Mouse (Mus musculus): ENCODE measurements around the gene Zfp672. TPM values are rescaled to one million over a fixed set of nuclear protein-coding genes. Genes with fewer than 3 reads are reported as not detected.

Zfp672 gene
- polyA plus RNA-seq, 1 experiment from 2014 or later = 38.4 TPM

Other genes starting within 250 kb of the Zfp672 start
- gene Gm12248, start 237.2 kb downstream of the Zfp672 start, polyA plus RNA-seq (2015; fragmentation: Nextera tagmentation; extraction: Ambion mirVana) = 0.12 TPM in 1 of 2 replicates, not detected in the other
- 114 and 117 TPM in 2 replicates for gene Cnot8, start 226.2 kb downstream of the Zfp672 start, polyA plus RNA-seq (2015; fragmentation: Nextera tagmentation; extraction: Ambion mirVana)
- gene Gemin5, start 161.8 kb downstream of the Zfp672 start, polyA plus RNA-seq (2015; fragmentation: Nextera tagmentation; extraction: Ambion mirVana) = 13.6 and 17.0 TPM in 2 replicates
- gene Mrpl22, start 158.7 kb downstream of the Zfp672 start, polyA plus RNA-seq (2015; fragmentation: Nextera tagmentation; extraction: Ambion mirVana) = 104 and 108 TPM in 2 replicates
- gene Igtp, start 130.8 kb downstream of the Zfp672 start, polyA plus RNA-seq (2015; fragmentation: Nextera tagmentation; extraction: Ambion mirVana) = 1.6 and 1.7 TPM in 2 replicates
- 0.75 and 0.99 TPM in 2 replicates for gene Irgm2, start 130.7 kb downstream of the Zfp672 start, polyA plus RNA-seq (2015; fragmentation: Nextera tagmentation; extraction: Ambion mirVana)
- gene 4930438A08Rik, start 55.5 kb downstream of the Zfp672 start, polyA plus RNA-seq (2015; fragmentation: Nextera tagmentation; extraction: Ambion mirVana) = 0.08 TPM in 1 of 2 replicates, not detected in the other
- 26.7 and 27.1 TPM in 2 replicates for gene Zfp692, start 23.3 kb downstream of the Zfp672 start, polyA plus RNA-seq (2015; fragmentation: Nextera tagmentation; extraction: Ambion mirVana)
- gene Sh3bp5l, start 385 bp upstream of the Zfp672 start, polyA plus RNA-seq (2015; fragmentation: Nextera tagmentation; extraction: Ambion mirVana) = 48.5 and 49.9 TPM in 2 replicates
- gene Lypd8, start 48.7 kb upstream of the Zfp672 start, polyA plus RNA-seq (2015; fragmentation: Nextera tagmentation; extraction: Ambion mirVana) = not detected in 2 replicates
- gene 1810065E05Rik, start 90.8 kb upstream of the Zfp672 start, polyA plus RNA-seq (2015; fragmentation: Nextera tagmentation; extraction: Ambion mirVana) = not detected in 2 replicates
- gene Gm12253, start 102.2 kb upstream of the Zfp672 start, polyA plus RNA-seq (2015; fragmentation: Nextera tagmentation; extraction: Ambion mirVana) = not detected in 2 replicates
- not detected in 2 replicates for gene Lypd9, start 122.6 kb upstream of the Zfp672 start, polyA plus RNA-seq (2015; fragmentation: Nextera tagmentation; extraction: Ambion mirVana)
- not detected in 2 replicates for gene Olfr30, start 131.9 kb upstream of the Zfp672 start, polyA plus RNA-seq (2015; fragmentation: Nextera tagmentation; extraction: Ambion mirVana)
- gene Olfr332, start 162.2 kb upstream of the Zfp672 start, polyA plus RNA-seq (2015; fragmentation: Nextera tagmentation; extraction: Ambion mirVana) = not detected in 2 replicates
- gene Olfr331, start 172.2 kb upstream of the Zfp672 start, polyA plus RNA-seq (2015; fragmentation: Nextera tagmentation; extraction: Ambion mirVana) = not detected in 2 replicates
- not detected in 2 replicates for gene Olfr330, start 204.5 kb upstream of the Zfp672 start, polyA plus RNA-seq (2015; fragmentation: Nextera tagmentation; extraction: Ambion mirVana)
- gene Olfr329-ps, start 216.1 kb upstream of the Zfp672 start, polyA plus RNA-seq (2015; fragmentation: Nextera tagmentation; extraction: Ambion mirVana) = not detected in 2 replicates
- gene Olfr328, start 225.3 kb upstream of the Zfp672 start, polyA plus RNA-seq (2015; fragmentation: Nextera tagmentation; extraction: Ambion mirVana) = 0.09 TPM in 1 of 2 replicates, not detected in the other
- gene Olfr224, start 240.2 kb upstream of the Zfp672 start, polyA plus RNA-seq (2015; fragmentation: Nextera tagmentation; extraction: Ambion mirVana) = not detected in 2 replicates
- not detected in 2 replicates for gene Olfr325, start 247.4 kb upstream of the Zfp672 start, polyA plus RNA-seq (2015; fragmentation: Nextera tagmentation; extraction: Ambion mirVana)

Data from hindbrain, embryonic 13.5 days (tissue).